Mouse (Mus musculus) hindbrain, embryonic 14.5 days (tissue): ENCODE results near the gene Aars2. TPM values are rescaled to one million over a fixed set of nuclear protein-coding genes. Genes with fewer than 3 reads are reported as not detected.

Experiments
- ATAC-seq: fragments of 200-750 bp; cut with Nextera tagmentation; 2 replicates; pipeline ENCODE4 v1.8.0; 2017; ENCODE audit warnings: moderate number of reproducible peaks, mild to moderate bottlenecking, moderate TSS enrichment, moderate library complexity; ENCODE audit not compliant: low FRiP score
- DNase-seq: peaks from one replicate; pipeline ENCODE4 v3.0.0-alpha.2; 2015; ENCODE audit warnings: low spot score
- H3K27ac ChIP-seq: fragments of 300-500 bp; sonication (generic); 2 replicates; pipeline ENCODE4 v1.5.1; 2014; ENCODE audit warnings: mild to moderate bottlenecking, moderate library complexity
- H3K27me3 ChIP-seq: fragments of 300-500 bp; sonication (generic); 2 replicates; pipeline ENCODE4 v1.6.1; 2014; ENCODE audit warnings: mild to moderate bottlenecking, low read length, mixed read lengths; ENCODE audit not compliant: control insufficient read depth, insufficient read depth
- H3K36me3 ChIP-seq: fragments of 300-500 bp; sonication (generic); replicated peaks from 2 replicates; pipeline ENCODE4 v1.6.1; 2014; ENCODE audit not compliant: control insufficient read depth, insufficient read depth
- H3K4me1 ChIP-seq: fragments of 300-500 bp; sonication (generic); replicated peaks from 2 replicates; pipeline ENCODE4 v1.6.1; 2014; ENCODE audit warnings: antibody characterized with exemption, low read length, mixed read lengths; ENCODE audit not compliant: control insufficient read depth, insufficient read depth
- H3K4me2 ChIP-seq: fragments of 300-500 bp; sonication (generic); replicated peaks from 2 replicates; pipeline ENCODE4 v1.6.1; 2014; ENCODE audit warnings: mild to moderate bottlenecking, moderate library complexity
- H3K4me3 ChIP-seq: fragments of 300-500 bp; sonication (generic); replicated peaks from 2 replicates; pipeline ENCODE4 v1.5.1; 2014; ENCODE audit warnings: mild to moderate bottlenecking, low read length
- H3K9ac ChIP-seq: fragments of 300-500 bp; sonication (generic); 2 replicates; pipeline ENCODE4 v1.6.1; 2014
- H3K9me3 ChIP-seq: fragments of 300-500 bp; sonication (generic); 2 replicates; pipeline ENCODE4 v1.6.1; 2016; ENCODE audit warnings: low read length; ENCODE audit not compliant: control insufficient read depth
- WGBS: fragments of 180-500 bp; shearing (Covaris S2); extraction: QIAGEN DNeasy Blood & Tissue Kit; methylation state at CpG from one replicate; pipeline ENCODE4 v1.1.7; 2014; 5-methylcytosine and 5-hydroxymethylcytosine counted together
- polyA plus RNA-seq: library from polyadenylated mRNA; unstranded; fragments of >200 nt; fragmentation: Nextera tagmentation; extraction: Ambion mirVana; gene quantifications from 2 replicates; pipeline ENCODE4 v1.2.1, GENCODE M21; 2014

The Aars2 gene
- polyA plus RNA-seq, 1 experiment from 2014 or later: 15.2 TPM

DNA sequence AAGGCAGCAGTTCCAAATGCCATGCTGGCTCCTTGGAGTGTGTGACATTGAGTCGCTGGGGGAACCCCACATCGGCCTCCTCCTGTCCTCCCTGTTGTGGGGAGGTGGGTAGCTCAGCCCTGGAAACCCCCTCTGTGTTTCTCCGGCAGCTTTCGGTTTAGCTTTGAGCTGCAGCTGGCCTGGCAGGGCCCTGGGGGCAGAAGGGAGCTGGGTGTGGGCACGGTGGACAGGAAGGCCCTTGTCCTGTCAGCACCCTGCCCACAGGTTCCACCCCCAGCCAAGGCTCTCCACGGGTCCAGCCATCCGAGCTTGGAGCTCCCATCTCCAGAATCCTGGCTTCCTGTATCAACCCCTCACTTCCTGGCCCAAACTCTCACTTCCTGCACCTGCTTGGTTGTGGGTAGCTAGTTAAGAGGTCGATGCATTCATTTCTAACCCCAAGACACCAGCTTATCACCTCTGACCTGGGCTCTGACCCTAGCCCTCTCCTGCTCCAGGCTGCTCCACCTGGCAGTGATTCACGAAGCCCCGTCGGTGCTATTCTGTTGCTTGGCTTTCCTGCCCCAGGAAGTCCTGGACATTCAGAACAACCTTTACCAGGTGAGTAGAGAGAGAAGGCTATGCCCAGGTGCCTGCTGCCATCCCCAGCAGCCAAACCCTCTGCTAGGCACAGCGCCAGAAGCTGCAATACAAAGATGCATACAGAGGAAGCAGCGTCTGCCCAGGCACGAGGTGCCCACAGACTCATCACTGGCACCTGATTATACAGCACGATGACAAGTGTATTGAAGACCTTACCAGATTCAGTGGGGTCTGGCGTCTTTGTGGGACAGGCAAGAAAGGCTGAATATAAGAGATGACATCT is 51.6 kb downstream of the Aars2 start:
- no peak overlapping the region for H3K27ac ChIP-seq
- H3K4me2 ChIP-seq: no peak overlapping the region
- peaks cover 4% of the 10 kb centered on the region for H3K4me1 ChIP-seq
- no peaks in the 10 kb centered on the region for H3K36me3 ChIP-seq
- H3K9ac ChIP-seq: no peak overlapping the region
- WGBS: 74% methylated on average over 16 of the region's 16 CpGs
- no peak for ATAC-seq
- DNase-seq: no peak
- no peaks in the 10 kb centered on the region for H3K9me3 ChIP-seq
- H3K4me3 ChIP-seq: no peak overlapping the region
- no peaks in the 10 kb centered on the region for H3K27me3 ChIP-seq

DNA sequence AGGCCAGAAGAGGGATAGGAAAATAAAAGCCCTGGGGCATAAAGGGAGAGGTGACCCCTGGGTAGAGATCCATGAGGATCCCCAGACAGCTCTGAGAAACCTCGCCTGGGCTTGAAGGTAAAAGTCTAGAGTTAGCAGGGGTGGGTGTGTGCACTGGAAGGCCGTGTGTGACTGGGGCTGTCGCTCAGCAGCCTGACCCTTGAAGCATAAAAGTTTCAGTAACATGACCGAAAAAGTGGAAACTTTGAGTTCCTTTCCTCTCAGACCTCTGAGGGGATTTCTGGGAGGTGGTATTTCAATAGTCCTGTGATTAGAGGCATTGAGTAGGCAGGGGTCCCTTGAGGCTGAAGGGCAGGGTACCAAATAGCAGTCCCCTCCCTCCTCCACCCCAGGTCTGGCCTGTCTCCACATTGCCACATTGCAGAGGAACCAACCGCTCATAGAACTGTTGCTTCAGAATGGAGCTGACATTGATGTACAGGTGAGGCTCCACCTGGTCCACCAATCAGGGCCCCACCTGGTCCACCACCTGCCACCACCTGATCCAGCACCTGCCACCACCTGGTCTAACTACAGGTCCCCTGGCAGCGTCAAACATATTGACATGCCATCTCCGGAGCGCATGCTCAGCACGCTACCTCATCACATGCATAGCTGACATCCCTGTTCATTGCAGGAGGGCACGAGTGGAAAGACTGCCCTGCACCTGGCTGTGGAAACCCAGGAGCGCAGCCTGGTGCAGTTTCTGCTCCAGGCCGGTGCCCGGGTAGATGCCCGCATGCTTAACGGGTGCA is 53.3 kb downstream of the Aars2 start:
- DNase-seq: no peak
- H3K9ac ChIP-seq: no peak overlapping the region
- no peaks in the 10 kb centered on the region for H3K27me3 ChIP-seq
- no peak overlapping the region for H3K27ac ChIP-seq
- H3K9me3 ChIP-seq: no peaks in the 10 kb centered on the region
- ATAC-seq: no peak
- H3K4me1 ChIP-seq: peaks cover 10% of the 10 kb centered on the region
- no peak overlapping the region for H3K4me2 ChIP-seq
- WGBS: 86% methylated on average over 15 of the region's 15 CpGs
- H3K4me3 ChIP-seq: no peak overlapping the region
- no peaks in the 10 kb centered on the region for H3K36me3 ChIP-seq

DNA sequence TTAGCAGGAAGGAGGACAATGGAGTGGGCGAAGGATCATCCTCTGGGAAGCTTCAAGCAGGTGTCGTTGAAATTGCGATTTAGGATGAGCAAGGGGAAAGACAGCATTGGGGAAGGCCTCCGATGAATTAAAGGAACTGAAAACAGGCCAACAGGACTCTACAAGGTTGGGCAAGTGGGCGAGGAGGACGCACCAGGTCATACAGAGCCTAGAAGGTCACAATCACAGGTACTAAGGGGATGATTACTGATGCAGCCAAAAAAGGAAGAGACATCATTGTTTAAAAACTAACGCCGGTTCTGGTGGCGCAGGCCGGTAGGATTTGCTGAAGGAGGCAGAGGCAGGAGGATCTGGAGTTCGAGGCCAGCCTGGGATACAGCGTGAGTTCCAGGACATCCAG is 56.6 kb downstream of the Aars2 start:
- Histone ChIP-seq H3K4me2 (peak overlapping the region; percentile 78; the same call in 1 of the 2 replicates), H3K36me3 (peaks cover 22% of the 10 kb centered on the region), H3K4me3 (no peak overlapping the region), H3K27ac (no peak overlapping the region), H3K4me1 (peaks cover 11% of the 10 kb centered on the region), H3K9ac (no peak overlapping the region), H3K27me3 (no peaks in the 10 kb centered on the region), H3K9me3 (no peaks in the 10 kb centered on the region)
- ATAC-seq (no peak), DNase-seq (no peak)
- 84% methylated on average over 12 of the region's 12 CpGs for WGBS

DNA sequence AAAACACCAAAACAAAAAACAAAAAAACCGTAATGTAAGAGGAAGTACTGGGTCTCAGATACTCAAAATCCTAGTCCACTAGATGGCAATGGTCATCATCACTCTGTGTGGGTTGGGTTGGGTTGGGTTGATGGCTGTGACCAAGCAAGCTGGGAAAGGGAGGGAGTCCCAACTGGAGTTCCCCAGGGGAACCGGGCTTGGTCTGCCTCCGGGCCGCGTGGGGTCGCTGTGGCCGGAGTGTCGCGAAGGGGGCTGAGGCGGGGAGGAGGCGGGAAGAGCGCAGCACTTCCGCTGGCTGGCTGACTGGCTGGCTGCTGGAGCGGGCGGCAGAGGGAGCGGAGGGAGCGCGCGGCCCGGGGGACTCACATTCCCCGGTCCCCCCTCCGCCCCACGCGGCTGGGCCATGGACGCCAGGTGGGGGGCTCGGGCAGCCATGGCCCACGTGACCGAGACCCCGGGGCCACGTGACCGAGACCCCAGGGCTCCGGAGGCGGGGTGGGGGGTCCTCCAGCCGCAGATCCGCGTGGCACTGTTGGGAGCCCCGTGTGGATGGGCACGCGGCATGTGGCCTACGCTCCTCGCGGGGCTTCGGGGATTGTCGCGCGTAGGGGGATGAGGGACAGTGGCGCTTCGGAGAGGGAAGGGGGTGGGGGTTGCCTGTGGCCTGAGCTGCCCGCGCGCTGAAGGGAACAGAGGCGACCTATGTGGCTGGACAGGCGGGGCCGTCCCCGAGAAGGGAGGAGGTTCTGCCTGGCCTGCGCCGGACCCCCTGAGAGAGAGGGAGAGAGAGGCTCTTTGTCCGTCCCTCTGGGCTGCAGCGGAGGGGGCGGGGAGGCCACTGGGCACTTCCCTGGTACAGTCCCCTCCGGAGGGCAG is 57.3 kb downstream of the Aars2 start, which contains the start of gene Slc35b2:
Gene Slc35b2 (plus strand): TSS at position 220 of the 876 bp plus-strand sequence.
- Histone ChIP-seq H3K27ac (peak within 1 kb of the TSS; percentile 79), H3K9me3 (no peaks in the 10 kb centered on the region), H3K4me3 (peak within 1 kb of the TSS; percentile 75), H3K27me3 (no peaks in the 10 kb centered on the region), H3K9ac (peak within 1 kb of the TSS; percentile 81), H3K4me1 (peaks cover 11% of the 10 kb centered on the region), H3K36me3 (peaks cover 29% of the 10 kb centered on the region), H3K4me2 (peak within 1 kb of the TSS; percentile 78)
- WGBS: under 1% methylated on average over 56 of the region's 61 CpGs
- DNase-seq (peak; percentile 89), ATAC-seq (peak; percentile 86)

DNA sequence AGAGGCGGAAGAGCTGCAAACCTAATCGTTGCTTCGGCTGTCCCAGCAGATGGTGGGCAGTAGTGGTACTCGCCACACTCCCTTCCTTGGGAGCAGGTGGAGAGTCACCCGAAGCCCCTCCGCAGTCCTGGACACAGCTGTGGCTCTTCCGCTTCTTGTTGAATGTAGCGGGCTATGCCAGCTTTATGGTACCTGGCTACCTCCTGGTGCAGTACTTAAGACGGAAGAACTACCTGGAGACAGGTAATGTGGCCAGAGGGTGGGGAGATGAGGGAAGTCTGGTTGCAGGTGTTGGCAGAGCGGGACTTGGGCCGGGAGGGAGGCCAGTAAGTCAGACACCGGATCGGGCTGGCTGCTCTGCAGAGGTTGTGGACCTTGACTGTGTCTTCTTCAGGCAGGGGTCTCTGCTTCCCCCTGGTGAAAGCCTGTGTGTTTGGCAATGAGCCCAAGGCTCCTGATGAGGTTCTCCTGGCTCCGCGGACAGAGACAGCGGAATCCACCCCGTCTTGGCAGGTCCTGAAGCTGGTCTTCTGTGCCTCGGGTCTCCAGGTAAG is 58.0 kb downstream of the Aars2 start:
- no peaks in the 10 kb centered on the region for H3K27me3 ChIP-seq
- H3K27ac ChIP-seq: peak overlapping the region; percentile 79
- DNase-seq (no peak), ATAC-seq (no peak; the same call in none of the 2 replicates)
- H3K9ac ChIP-seq: peak overlapping the region; percentile 81
- no peaks in the 10 kb centered on the region for H3K9me3 ChIP-seq
- peaks cover 11% of the 10 kb centered on the region for H3K4me1 ChIP-seq
- H3K4me2 ChIP-seq: peak overlapping the region; percentile 78
- WGBS: 10% methylated on average over 18 of the region's 18 CpGs
- H3K36me3 ChIP-seq: peaks cover 36% of the 10 kb centered on the region
- peak overlapping the region; percentile 75 for H3K4me3 ChIP-seq

DNA sequence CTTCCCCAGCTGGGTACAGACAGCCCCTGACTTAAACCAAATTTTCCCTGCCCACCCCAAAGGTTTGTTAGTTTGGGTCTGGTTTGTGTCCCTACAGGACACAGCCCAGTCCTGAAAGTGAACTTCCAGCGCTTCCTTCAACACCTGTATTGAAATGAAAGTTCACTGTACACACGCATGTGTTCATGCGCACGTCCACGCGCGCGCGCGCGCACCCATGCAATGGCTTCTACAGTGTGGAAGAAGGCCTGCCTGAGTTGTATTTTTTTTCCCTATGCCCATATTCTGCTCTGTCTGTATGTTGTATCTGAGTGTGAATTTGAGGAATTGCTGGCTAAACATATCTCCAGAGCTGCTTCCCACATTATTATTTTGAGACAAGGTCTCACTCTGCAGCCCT is 58.5 kb downstream of the Aars2 start:
- no peaks in the 10 kb centered on the region for H3K9me3 ChIP-seq
- no peaks in the 10 kb centered on the region for H3K27me3 ChIP-seq
- ATAC-seq: no peak
- no peak overlapping the region for H3K27ac ChIP-seq
- peak overlapping the region; percentile 75 for H3K4me3 ChIP-seq
- peaks cover 11% of the 10 kb centered on the region for H3K4me1 ChIP-seq
- no peak for DNase-seq
- H3K36me3 ChIP-seq: peaks cover 41% of the 10 kb centered on the region
- H3K4me2 ChIP-seq: peak overlapping the region; percentile 78
- peak overlapping the region; percentile 81 for H3K9ac ChIP-seq
- 96% methylated on average over 11 of the region's 11 CpGs for WGBS

DNA sequence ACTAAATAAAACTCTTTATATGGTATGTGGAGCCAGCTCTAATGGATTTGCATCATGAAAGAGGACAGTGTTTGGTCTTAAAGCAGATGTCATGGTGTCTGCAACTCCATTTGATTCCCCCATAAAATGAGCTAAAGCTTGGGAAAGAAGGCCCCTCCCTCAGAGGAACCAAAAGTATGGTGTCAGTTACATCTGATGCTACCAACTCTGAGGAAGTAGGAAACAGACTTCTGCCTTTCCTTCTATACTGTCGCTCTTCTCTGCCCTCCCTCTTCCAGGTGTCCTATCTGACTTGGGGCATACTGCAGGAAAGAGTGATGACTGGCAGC is 59.4 kb downstream of the Aars2 start:
- peaks cover 13% of the 10 kb centered on the region for H3K4me1 ChIP-seq
- H3K4me2 ChIP-seq: no peak overlapping the region
- peaks cover 50% of the 10 kb centered on the region for H3K36me3 ChIP-seq
- H3K4me3 ChIP-seq: no peak overlapping the region
- H3K27ac ChIP-seq: no peak overlapping the region
- ATAC-seq: no peak
- H3K27me3 ChIP-seq: no peaks in the 10 kb centered on the region
- no peaks in the 10 kb centered on the region for H3K9me3 ChIP-seq
- WGBS: 73% methylated on average over 1 of the region's 1 CpGs
- H3K9ac ChIP-seq: no peak overlapping the region
- DNase-seq: no peak

DNA sequence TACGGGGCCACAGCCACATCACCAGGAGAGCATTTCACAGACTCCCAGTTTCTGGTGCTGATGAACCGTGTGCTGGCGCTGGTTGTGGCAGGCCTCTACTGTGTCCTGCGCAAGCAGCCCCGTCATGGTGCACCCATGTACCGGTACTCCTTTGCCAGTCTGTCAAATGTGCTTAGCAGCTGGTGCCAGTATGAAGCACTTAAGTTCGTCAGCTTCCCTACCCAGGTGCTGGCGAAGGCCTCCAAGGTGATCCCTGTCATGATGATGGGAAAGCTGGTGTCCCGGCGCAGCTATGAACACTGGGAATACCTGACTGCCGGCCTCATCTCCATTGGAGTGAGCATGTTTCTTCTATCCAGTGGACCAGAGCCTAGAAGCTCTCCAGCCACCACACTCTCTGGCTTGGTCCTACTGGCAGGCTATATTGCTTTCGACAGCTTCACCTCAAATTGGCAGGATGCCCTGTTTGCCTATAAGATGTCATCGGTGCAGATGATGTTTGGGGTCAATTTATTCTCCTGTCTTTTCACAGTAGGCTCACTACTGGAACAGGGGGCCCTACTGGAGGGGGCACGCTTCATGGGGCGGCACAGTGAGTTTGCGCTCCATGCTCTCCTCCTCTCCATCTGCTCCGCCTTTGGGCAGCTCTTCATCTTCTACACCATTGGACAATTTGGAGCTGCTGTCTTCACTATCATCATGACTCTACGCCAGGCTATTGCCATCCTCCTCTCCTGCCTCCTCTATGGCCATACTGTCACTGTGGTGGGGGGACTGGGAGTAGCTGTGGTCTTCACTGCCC is 59.9 kb downstream of the Aars2 start:
- no peak for ATAC-seq
- Histone ChIP-seq H3K27me3 (no peaks in the 10 kb centered on the region), H3K9me3 (no peaks in the 10 kb centered on the region), H3K9ac (no peak overlapping the region), H3K4me1 (peaks cover 19% of the 10 kb centered on the region), H3K36me3 (peaks cover 56% of the 10 kb centered on the region), H3K27ac (no peak overlapping the region), H3K4me2 (no peak overlapping the region), H3K4me3 (no peak overlapping the region)
- no peak for DNase-seq
- WGBS: 70% methylated on average over 18 of the region's 18 CpGs
